Mouse (Mus musculus) liver, postnatal 0 days (tissue): ENCODE data around the gene Uba7.

Experiments used
- CTCF ChIP-seq: sonication (generic); IDR thresholded peaks from 2 replicates; pipeline ENCODE4 v1.5.1; 2016; ENCODE audit warnings: antibody characterized with exemption, low read depth
- EP300 ChIP-seq: IDR thresholded peaks from 2 replicates; pipeline ENCODE4 v1.6.1; 2016; ENCODE audit warnings: antibody characterized with exemption, low read depth, mild to moderate bottlenecking

GRCm38 (mm10) chr9:107959896-107960295, 15.4 kb upstream of the Uba7 start:
- no peak for TF ChIP-seq CTCF
- TF ChIP-seq EP300: no peak
